Mouse (Mus musculus) common myeloid progenitor, adult 5-6 weeks (primary cell): ENCODE data around the gene Uchl5. TPM values are rescaled to one million over a fixed set of nuclear protein-coding genes. Genes with fewer than 3 reads are reported as not detected.

Experiments used
- ATAC-seq: replicated peaks from 2 replicates; pipeline ENCODE4 v1.8.0; 2016; ENCODE audit warnings: low read depth, mild to moderate bottlenecking, moderate TSS enrichment, inconsistent platforms; ENCODE audit not compliant: poor library complexity, severe bottlenecking
- total RNA-seq: library from RNA; stranded (forward); fragments of 200-1000, 187-1606 nt; gene quantifications from 2 replicates; pipeline ENCODE4 v1.2.3, GENCODE M21; 2017

The Uchl5 gene
- total RNA-seq, 1 experiment from 2014 or later: 194 TPM

DNA sequence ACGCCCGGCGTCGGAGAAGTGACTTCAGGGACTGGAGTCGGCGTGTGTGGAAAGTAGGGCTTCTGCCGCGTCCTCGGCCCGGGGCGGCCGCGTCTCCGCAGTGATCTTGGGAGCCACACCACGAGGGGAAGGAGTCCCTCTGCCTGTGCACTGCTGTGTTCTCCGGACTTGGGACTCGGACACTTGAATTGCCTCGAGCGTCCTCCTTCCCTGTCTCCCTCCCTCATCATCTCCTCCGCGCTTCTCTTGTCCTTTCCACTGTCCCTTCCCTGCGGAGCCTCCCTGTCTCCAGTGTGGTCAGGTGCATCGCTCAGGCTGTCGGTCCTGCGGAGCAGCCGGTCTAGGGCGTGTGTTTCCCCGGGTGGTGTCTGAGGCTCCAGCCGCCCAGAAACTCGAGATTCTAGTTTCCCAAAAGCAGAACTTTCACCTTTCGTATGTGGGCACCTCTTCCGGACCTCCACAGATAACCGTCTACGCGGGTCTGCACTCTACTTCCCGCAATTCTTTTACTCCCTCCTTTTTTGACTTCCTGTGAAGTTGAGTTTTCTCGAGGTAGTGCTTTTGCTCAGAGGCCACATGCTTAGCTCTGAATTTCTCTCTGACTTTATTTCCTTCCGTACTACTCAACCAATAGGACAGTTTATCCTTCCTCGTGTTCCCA, 616 bp downstream of the Uchl5 start:
- ATAC-seq: peak; percentile 31

DNA sequence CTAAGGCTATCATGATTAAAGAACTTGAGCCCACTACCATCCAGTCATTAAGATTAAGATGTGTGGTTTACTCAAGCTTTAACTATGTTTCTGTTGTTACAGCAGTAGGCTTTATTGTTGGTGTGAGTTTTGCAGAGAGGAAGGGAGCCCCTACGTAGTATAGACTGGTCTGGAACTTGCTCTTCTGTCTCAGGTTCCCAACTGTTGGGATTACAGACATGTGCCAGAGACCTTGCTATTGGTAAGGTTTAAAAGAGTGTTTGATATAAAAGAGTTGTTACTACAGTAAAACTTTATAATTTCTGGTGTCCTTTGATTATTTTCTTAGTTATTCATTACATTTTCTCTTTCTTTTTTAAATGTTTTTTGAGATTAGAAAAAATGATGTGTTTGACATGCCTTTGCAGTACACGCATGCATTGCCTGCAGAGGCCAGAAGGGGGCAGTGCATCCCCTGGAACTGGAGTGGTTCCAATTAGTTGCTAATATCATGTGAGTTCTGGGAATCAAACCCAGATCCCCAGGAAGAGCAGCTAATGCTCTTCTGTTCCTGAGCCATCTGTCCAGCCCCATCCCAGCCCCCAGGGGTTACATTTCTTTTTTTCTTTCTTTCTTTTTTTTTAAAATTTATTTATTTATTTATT, 11.6 kb downstream of the Uchl5 start:
- peak; percentile 83; the same call in 1 of the 2 replicates for ATAC-seq

DNA sequence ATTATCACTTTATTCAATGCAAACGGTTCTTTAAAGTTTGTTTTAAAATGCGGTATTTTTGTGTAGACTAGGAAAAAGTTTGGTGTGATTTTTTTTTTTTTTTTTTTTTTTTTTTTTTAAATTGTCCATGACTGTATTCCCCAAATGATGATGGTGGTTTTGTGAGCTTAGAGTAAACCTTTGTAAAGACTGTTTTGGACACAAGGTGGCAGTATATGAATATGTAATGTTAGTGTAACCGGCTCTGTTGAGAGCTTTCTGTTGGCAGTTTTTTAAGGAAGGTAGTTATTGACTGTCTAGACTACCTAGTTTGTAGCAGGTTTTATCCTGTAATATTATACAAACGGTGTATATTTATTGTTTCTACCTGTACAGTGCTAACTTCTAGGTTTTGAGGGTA, 26.5 kb downstream of the Uchl5 start:
- peak; percentile 99 for ATAC-seq

DNA sequence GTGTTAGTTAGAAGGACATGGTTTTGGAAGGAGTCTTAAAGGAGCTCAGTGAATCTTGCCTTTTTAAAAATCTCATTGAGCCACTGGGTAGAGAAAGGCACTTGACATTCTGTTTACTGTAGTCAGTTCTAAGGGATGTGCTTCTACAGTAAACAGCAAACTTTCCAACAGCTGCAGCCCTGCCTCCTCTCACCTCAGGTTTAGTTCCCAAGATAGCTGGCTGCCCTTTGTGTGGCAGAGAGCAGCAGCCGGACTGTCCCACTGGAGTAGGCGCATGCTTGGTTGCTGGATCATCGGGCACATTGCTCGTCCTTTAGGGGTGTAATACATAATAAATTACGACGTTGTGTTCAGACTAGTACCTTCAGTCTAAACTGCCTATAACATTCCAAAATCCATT, 32.0 kb downstream of the Uchl5 start:
- ATAC-seq: no peak

DNA sequence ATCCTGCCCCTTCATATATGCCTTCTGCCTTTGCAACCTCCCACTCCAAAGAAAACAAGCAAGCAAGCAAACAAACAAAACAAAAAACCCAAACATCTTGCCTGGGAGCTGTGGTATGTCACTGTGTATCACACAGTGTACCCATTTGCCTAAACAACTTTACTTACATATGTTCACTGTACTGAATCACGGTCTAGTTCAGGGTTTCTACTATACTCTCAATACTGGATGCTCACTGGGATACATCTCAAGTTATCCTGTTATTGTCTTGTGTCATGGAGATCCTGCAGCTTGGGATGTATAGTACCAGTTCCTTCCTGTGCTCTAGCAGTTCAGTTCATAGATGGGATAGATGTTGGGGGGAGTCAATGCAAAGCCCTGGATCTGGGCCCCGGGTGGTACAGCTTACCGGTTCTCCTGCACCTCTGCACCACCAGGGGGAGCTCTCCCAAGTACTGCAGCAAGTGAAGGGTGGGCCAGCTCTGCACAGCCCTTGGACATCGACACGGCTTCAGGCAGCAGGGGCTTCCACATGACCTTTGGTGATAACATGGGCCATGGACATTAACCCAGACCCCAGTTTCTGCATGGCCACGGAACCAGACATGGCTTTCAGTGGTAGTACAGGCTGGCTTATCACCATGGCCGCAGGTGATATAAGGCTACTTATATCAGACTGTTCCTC, 36.7 kb downstream of the Uchl5 start:
- ATAC-seq: peak; percentile 99

DNA sequence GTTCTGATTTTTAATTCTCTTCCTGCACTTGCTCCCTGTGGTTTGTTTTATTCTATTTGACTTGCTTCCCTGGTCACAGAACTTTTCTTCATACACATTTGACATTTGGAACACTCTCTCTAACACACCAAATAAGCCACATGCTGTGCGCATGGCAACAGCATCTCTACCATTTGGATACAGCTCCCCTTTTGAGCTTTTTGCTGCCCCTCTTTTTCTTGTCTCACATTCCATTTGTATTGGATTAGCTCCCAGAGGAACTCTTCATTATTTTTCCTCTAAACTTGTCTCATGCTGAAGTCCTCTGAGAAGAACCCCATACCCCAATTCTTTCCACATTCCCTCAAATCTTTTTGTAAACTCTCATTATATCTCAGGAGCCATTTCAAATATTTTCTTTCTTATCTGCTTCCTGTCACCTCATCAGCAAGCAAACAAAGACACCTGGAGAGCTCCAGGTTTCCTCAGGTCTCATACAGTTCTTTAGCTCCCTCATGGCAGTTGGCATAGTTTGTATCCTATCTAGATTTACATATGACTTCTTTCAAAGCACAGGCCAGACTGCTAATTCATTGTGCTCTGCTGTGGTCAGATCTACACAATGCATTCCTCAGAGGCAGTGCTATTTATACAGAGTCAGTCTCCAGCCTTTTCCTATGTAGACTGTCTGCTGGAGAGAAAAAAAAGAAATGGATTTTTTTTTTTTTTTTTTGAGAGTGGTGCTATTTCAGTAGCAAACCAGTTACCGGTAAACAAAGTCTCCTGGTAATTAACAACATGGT, 43.2 kb downstream of the Uchl5 start:
- peak; percentile 52 for ATAC-seq

DNA sequence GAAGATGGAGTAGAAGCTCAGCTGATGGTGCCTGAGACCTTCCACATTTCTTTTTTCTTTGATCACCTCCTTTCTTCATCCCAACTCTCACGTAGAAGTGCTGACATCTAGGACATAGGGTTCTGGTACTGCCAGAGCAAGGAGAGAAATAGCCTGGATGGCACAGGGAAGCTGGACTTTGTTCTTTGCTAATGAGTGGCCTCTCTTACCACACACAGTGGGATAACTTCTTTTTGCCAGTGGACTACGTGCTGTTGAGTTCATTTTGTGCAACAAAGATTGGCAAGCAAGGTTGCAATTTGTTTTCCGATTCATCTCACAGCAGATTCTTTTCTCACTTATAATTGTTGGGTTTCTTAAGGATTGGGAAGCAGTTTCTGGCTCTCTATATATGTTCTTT, 45.6 kb downstream of the Uchl5 start:
- no peak for ATAC-seq

DNA sequence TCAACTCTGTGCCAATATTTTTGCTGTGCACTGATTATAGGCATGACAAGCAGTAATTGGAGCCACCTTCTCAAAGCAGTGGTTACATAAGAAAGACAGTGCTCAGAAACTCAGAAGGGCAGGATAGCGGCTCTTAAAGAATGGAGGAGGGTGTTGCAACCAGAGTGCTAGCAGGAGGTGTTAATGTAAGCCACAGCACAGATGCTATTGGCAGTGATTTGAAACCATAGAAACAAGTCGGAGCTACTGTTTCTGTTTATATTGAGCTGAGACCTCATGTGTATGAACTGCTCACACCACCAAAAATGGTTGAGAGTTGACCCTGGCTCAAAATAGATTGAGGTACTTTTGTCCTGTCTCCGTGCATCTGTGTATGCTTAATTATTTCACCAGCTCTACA, 53.6 kb downstream of the Uchl5 start:
- no peak for ATAC-seq

DNA sequence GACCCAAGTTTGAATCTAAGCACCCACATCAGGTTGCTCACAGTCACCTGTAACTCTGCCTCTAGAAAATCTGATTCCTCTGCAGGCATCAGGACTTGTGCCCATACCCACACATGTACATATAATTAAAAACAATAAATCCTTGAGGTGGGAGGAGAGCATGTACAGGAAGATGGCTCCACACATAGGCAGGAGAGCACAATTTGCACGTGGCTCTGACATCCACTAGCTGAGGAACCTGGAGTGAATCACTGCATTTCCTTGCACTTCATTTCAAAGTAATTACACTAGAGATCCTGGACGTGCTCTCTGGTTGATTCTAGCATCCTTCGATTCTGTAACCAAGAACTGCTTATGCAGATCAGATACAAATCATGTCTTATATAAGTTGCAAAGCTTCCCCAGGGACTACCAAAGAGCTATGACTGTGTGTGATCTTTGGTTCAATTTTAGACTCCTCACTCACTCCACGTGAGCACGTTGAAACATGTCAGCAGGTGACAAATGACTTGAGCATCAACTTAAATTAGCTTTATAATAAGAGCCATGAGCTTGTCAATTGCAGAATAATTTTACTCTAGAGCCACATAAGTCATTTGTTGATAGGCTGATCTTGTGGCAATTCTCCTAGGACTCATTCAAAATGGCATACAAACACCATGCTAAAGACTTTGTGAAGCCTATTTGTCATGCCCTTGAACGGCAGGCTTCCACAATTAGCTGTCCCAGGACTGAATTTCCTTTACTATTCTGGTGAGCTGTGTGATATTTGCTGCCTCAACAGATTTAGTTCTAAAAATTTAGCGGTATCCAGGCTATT, 59.5 kb downstream of the Uchl5 start:
- no peak for ATAC-seq

DNA sequence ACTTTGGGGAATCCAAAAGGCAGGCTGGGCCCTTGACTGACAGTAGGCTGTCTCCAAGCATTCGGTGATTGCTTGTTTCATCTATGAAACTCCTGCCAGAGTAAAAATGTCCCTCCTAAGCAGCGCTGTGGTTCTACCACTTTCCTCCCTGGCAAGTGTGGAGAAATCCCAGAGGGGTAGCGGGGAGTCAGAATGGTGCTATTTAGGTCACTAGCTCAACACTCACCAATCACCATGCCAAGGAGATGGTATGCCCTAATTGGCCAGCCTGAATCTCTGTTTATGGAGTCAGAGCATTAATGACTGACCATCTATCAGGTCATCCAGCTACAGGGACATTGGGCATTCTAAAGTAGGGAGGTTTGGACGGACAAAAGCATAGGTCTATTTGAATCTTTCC, 60.6 kb downstream of the Uchl5 start:
- no peak for ATAC-seq

DNA sequence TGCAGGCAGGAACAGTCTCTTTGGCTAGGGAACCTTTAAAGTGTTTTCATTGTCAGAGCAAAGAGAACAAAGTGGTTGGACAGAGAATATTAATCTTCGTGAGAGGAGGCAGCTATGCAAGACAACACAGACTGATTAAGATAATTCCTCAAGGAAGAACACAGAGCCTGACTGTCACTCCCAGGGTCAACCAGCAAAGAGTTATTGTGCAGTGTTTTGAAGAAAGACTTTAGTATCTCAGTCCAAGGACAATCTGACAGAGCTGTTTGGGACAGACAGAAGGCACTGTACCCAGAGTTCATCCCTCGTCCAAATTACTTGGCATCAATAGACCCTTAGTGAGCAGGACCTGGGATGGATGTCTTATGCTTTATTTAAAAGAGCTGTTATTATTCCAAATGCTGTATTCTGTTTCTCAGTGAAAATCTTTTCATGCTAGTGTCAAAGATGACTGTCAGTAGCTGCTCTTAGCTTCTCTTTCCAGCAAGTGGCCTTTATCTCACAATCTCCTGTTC, 61.9 kb downstream of the Uchl5 start:
- no peak for ATAC-seq

DNA sequence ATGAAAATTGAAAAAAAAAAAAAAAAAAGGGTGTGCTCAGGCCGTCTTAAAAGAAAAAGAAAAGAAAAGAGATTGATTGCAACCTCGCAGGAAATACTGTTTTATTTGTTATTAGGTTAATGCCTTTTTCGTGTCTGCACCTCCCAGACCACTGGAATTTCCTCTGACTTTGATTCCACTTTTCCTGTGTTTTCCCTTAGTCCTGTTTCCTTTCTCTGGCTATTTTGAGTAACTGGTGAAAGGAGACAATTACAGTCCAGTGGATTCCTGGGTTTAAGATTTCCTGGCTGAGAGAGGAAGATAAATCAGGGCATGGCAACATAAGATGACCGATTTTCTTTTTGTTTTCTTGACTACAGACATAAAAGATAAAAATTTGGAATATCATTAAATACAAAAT, 75.3 kb downstream of the Uchl5 start:
- no peak for ATAC-seq

DNA sequence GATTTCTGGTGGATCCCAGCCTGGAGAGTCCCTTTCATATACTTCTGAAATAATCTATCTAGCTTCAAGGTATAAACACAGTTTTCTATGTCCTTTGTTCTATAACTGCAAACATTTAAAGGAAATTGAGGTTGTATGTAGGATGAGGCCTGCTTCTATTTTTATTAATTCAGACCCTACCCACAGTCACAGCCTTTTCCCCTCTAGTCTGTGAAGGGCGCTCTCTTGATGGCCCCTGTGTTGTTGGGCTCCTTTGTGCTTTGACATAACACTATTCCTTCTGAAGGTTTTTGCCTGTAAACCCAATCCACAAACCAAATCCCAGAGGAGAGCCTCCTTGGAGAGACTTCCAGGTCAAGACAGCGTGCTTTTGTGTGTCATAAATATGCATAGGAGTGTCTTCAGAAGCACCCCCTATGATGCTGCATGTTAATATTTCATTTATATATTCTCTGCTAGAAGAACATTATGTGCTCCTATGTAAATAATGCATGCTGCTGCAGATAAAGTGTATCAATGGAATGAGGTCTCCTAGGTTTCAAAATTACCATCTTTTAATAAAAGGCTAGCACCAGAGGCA, 75.8 kb downstream of the Uchl5 start:
- ATAC-seq: no peak

DNA sequence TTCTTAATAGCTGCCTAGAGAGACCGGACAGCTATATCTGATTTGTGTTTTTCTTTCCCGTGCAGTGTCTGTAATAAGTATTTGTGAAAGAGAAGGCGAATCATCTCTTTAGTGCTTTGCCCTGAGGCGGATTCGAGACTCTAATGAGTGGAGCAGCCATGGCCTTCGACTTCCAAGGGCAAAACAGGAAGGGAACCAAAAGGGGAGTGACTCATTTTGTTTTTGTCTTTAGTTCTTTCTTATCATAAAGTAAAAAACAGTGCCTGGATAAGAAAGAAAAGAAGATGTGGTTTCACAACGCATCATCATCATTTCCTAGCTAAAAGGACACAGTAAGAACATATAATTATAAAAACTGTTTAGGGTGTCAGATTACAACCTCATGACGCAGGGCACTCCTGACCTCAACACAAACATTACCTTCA, 76.6 kb downstream of the Uchl5 start:
- peak; percentile 67 for ATAC-seq

DNA sequence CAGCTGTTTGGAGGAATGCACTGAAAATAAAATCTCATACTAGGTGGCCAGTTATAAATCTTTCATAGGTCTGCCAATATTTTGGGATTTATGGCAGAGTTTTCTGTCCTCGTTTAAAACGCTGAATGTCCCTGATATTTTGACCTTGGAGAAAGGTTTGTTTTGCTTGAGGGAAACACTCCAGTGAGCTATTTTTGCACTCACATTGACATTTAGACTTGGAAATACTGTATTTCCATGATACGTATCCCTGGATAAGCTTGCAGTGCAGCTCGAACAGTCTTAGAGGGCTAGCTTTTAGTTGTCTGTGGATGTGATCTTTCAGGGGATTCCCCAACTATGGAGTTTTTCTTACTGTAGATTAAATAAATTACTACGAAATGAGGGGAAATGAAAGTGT, 78.6 kb downstream of the Uchl5 start:
- no peak for ATAC-seq
